Mouse (Mus musculus) spleen, postnatal 10 days (tissue): Measurements from ENCODE around the gene Tfb2m.

Experiments used
- DNase-seq, 2 experiments: peaks; one replicate each; pipeline ENCODE4 v3.0.0; 2021 to 2022; ENCODE audit warnings: low spot score in 2 of 2

Gene Tfb2m

DNA sequence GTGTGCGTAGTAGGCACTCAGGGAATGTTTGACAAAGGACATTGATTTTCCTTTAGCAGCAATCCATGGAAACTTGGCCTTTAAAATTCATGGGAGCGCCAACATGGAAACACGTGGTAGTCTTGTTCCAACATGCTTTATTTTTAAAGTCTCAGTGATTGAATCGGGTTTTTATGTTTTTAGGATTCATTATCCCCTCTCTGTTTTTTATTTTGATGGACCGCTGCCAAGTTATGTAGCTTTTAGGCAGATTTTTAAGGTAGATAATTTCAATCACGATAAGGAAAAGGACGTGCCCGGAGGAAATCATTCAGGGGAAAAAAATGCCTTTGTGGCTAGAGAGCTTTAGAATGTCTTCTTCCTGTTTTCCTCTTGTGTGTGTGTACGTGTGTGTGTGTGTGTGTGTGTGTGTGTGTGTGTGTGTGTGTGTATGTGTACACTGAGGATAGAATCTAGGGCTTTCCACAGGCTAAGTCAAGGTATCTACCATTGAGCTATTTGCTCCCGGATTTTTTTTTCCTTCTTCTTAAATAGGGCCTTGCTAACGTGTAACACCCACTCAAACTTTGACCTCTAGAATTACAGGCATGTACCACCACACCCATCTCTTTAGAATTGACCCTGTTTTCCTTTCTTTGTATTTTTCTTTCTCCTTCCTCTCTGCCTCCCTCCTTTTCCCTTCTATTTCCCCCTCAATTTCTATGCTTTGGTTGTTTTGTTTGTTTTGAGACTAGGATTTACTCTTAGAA is 13.6 kb upstream of the Tfb2m start:
- DNase-seq, result no peak

DNA sequence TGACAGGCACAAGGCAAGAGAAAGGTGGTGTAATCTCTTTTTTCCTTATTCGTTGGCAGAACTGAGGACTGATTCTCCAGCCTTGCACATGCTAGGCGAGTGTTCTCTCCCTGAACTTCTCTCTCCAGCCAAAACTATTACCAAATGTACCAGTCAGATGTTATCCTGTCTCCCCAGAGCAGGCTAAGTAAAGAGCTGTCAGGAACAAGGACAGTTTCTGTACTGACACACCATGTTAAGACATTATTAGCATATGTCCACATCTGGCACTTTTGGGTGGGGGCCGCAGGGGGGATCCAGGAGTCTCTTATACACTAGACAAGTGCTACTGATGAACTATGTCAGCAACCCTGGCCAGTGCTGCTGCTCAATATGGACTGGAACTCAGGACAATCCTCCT is 10.9 kb upstream of the Tfb2m start:
- no peak for DNase-seq

DNA sequence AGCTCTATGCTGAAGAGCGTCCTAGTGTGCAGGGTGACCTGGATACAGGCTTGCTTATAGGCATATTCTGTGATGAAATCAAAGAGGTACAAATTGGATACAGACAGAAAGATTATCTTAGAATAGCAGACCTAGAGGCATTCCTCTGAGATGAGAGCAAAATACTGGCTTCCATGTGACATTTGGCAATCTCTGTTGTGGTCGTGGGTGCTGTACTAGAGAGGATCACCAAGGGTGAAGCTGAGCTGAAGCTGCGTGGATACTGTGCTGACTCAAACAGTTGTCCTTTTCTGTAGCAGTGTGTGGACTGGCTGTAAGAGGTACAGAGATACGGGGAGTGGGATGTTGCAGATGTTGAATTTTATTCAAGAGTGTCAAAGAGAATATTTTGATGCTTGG is 7.9 kb upstream of the Tfb2m start:
- no peak for DNase-seq

DNA sequence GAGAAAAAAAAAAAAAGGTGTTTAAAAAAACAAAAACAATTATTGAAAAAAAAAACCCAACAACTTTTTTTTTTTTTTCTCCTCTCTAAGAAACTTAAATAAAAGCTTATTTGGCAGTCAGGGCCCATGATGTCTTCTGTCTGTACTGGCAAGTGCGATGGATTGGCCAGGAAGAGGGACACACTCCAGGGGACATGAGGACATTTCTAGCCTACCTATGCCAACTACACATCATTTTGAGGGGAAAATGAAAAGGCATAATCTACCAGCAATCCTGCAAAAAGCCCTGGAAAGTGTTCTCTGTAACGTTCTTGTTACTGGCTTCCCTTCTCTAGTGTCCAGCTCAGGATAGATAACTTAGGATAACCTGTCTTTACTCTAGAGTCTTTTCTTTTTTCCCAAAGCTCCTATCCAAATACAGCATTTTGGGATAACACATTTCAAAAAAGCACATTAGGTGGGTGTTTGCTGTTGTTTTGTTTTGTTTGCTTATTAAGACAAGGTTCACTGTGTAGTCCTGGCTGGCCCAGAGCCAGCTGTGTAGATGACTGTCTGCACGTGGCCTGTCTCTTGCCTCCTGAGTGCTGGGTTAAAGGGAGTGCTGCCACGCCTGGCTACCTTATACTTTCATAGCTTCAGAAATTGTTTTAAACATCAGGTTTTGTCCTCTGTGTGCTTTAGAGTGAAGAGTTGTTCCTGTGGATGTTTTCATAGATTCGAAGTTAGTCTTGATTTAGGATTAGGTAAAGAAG is 7.3 kb upstream of the Tfb2m start:
- DNase-seq, result no peak

DNA sequence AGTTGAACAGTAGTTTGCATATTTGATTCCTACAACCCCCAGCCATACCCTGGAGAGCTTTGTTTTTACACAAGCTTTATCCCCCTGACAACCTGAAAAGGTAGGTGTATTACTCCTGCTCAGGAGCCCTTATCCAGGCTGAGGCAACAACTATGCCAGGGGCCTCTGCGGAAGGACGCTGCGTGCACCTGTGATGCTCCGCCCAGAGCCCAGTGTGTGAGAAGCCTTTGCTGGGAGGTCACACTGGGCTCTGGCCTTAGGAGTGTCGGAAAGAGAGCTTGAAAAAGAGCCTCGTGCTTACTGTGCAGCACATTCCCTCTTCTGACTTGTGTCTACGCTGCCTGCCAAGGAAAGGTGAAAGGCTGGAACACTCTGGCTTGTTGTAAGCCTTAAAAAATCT is 6.7 kb upstream of the Tfb2m start:
- DNase-seq, result no peak

DNA sequence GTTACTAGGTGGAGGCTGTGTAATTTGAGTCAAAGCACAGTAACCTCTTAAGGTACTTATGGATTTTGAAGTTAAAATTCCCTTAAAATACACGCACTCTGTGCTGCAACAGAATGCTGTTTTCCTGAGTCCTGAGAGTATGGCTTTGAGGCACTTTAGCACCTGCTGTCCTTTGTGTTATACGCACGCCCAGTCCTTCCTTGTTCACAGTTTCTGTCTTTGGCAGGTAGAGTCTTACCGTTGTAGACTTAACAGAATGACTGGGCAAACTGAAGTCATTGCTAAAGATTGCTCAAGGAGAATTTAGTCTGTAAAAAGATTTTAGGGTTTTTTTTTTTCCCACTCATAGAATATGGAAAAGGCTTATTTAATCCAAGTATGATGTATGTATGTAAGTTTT is 5.9 kb upstream of the Tfb2m start:
- no peak for DNase-seq

DNA sequence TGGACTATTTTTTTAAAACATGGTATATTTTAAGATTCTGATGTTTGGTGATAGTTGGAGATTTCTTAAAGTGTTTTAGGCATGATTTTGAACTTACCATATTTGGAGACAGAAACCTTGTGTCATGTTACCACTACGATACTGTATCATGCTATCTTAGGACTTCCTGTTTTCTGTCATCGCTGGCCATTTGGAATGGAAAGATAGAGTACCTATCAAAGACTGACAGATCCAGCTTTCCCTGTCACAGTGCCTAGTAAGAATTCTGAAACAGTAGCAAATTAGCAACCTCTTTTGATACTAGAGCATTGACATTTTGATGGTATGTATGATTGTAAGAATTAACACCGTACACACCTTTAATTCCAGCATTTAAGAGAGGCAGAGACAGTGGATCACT is 5.3 kb upstream of the Tfb2m start:
- no peak for DNase-seq

DNA sequence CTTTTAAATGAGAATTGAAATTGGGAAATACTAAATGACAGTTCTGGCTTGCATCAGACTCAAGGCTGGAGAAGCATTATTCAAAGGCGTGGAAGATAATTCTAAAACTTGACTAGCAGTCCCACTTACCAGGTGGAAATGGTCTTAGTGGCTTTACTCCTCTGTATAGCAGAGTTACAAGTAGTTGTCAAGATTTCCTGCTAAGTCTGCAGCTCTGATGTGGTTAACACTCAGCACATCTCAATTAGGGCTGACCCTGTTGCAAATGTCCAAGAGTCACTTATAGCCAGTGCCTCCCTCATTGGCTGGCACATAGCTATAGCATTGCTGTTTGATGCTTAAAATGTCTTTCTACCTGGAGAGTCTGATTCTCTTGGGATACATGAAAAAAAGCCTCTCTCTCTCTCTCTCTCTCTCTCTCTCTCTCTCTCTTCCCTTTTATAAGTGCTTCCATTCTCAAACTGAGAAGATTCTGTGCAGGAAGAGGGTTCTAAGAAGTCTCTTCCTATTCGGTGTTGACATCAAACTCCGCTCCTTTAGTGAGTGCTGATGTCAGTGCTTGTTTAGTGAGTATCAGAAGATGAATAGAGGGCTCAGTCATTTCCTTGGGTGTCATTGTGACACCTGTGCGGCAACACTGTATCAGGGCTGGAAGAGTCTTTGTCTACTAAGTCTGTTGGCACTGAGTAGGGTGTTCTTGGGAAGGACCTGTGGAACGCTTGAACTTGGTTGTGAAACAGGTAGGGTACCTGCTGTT is 3.1 kb upstream of the Tfb2m start:
- no peak for DNase-seq

DNA sequence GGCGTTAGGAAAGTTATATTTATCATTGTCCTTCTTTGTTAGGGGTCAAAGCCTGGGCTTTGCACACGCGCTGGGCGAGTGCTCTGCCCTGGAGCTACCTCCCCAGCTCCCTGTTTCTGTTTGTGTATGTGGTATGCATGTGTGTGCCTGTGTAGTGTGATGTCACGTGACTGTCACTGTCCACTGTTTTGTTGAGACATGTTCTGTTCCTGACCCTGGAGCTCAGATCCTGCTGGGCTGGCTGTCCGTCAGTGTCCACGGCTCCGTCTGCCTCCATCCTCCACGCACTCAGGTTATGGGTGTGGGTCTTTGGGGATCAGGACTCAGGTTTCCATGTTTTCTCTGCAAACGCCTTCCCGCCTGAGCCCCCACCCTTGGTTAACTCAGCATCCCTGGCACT is 2.2 kb upstream of the Tfb2m start:
- DNase-seq, result no peak

DNA sequence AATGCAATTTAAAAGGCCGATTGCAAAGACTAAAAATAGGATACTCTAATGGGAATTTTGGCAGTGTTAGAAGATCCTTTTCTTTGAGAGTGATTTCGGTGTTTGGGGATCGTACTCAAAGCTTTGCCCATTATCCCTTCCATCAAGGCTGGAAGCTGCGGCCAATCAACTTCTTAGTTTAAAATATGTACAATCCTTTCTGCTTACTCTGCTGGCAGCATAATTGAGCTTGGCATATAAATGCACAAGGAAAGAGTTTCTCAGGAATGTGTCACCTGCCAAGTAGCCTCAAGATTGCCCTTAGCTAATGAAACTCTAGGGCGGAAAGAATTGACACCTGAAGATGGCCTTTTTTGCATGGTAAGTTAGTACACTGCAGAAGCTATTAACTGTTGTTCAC is 1.1 kb upstream of the Tfb2m start:
- DNase-seq, result no peak

DNA sequence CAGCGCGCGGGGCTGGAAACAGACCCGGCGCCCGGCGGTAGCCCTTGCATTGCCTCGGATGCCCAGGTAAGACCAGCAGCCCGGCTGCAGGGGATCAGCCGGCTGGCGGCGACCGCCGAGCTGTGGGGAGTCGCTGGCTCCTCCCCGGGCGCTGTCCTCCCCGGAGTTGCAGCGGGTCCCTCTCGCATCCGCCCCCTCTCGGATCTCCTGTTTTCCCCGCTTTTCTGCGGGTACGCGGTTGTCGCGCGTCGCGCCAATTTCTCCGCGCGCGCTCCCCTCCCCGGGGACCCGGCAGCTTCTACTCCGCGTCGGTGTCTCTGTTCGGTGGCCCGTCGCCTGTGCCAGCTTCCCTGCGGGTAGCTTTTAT is 467 bp upstream of the Tfb2m start:
- no peak for DNase-seq

DNA sequence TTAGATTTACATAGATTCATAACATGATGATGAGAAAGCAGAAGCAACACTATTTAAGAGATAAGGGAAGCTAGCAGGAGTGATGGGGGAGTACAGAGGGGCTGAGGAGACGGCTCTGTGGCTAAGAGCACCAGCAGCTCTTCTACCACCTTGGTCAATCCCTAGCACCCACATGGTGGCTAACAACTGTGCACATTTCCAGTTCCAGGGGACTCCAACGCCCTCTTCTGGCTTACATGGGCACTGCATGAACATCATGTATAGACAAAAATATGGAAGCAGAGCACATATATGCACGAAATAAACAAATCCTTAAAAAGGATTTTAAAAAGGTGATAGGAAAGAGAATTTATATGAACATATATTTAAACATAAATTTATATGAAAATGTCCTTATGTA is 4.6 kb downstream of the Tfb2m start:
- DNase-seq, result peak in 1 of 2 experiments; percentile 35

DNA sequence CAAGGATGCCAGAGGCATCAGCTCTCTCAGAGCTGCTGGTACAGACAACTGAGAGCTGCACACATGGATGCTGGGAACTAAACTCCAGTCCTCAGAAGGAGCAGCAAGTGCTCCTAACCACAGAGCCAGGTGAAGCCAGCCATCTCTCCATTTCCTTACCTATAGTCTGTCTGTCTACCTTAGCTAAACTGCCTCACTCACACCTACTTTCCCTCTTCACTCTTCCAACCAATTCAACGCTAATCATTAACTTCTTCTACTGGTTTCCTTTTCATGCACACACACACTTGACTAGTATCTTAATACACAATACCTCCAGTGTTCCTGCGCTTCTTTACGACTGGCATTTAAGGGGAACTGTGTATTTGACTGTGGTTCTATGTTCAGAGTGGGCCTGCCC is 6.2 kb downstream of the Tfb2m start:
- no peak for DNase-seq

DNA sequence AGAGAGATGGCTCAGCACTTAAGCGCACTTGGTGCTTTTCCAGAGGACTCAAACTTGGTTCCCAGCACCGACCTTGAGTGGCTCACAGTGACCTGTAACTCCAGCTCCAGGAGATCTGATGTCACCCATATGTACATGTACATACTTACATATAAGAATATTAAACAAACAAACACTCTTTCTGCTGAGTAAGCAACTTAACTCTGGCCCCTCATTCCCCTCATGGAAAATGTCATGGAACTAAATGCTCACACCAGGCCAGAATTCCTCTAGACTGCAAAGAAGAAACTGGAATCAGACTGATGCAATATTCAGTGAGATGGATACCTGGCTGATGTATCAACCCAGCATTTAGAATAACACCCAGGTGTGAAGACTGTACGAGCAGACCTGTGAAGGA is 7.0 kb downstream of the Tfb2m start:
- DNase-seq, result no peak

DNA sequence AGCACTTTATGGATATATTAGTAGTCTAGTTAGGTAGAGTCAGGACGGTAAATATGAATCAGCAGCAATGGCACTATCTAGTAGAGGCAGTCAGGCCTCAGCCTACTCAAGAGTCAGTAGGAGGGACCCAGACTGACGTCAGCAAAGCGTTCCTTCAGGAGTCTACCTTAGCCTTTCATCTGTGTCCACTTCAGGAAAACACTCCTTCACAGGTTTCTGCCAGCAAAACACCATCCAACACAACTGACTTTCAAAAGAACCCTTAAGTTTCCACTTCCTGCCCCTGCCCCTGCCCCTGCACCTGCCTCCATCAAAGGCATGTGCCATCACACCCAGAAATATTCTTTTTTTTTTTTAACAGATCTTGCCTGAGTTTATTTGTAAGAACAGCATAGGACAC is 26.2 kb downstream of the Tfb2m start:
- DNase-seq, result no peak

DNA sequence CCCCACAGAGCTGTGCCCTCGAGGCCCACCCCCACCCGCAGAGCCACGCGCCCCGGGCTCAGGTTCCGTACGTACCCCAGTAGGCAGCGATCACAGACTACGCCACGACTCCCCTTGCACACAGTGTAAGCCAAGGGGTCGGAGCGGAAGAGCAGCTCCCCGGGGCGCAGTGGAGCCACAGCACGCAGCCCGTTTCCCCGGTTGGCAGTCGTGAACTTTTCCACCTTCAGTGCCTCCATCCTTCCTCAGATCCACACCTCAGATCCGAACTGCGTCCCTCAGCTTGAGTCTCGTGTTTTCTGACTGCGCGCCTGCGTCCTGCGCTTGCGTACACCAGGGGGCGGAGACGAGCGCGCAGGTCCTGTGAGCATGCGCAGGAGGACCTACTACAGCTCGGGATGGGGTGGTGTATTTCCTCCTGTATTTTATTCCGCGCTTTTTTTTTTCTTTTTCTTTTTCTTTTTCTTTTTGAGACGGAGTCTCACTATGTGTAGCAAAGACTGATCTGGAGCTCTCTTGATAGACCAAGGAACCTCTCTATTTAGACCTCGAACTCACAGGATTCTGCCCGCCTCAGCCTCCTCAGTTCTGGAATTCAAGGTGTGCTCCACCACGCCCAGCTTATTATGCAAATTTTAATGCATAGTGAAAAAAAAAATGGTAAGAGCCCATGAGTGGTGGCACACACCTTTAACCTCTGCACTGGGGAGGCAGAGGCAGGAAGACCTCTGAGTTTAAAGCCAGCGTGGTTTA is 28.2 kb downstream of the Tfb2m start, which contains the start of gene Smyd3:
Gene Smyd3 (minus strand): TSS at position 329 of the 753 bp plus-strand sequence.
- peak; percentile 79 to 89 for DNase-seq

DNA sequence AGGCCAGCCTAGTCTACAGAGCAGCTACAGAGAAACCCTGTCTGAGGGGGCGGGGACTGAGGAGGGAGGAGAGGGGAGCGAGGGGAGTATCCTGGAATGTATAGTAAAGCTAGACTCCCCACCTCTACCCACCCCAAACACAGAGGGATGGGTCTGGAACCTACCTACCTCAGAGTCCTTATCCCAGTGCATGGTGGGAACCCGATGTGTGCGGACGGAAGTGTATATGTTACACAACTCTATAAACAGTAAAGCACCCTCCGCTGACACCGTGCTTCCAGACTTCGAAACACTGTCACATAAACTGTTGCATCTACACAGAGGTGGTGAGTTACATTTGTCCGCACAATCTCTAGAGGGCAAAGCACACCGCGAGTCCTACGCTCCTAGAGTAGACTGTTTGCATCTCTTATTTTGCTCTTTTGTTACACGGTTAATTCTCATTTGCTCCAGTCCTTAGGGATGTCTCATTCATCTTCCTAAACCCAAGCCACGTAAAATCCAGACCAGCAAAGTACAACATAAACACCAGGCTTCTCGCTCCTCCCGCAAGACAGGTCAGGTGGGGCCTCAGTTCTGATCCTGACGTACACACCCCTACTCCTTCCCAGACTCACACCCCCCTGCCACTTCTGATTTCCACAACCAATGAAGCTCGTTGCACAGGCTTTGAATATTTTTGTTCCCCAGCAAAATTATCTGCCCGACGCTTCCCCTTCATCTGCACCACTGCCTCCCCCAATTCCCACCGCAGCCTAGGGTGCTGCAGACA is 28.9 kb downstream of the Tfb2m start:
- peak; percentile 25 to 28 for DNase-seq

DNA sequence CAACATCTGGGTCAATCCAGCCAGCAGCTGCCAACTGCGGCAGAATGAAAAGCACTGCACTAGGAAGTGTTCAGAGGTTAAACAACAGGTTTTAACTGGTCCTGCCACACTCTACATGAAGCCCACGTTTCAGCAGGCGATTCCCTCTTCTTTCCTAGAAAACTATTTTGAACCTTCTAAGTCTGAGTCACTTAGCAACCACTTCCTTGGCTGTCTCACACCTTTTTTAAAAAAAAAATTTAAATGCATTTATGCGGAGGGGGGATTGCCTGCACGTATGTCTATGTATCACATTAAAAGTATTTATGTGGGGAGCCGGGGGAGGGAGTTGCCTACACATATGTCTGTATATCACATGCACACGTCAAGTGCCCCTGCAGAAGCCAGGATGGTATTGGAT is 34.2 kb downstream of the Tfb2m start:
- DNase-seq, result no peak

DNA sequence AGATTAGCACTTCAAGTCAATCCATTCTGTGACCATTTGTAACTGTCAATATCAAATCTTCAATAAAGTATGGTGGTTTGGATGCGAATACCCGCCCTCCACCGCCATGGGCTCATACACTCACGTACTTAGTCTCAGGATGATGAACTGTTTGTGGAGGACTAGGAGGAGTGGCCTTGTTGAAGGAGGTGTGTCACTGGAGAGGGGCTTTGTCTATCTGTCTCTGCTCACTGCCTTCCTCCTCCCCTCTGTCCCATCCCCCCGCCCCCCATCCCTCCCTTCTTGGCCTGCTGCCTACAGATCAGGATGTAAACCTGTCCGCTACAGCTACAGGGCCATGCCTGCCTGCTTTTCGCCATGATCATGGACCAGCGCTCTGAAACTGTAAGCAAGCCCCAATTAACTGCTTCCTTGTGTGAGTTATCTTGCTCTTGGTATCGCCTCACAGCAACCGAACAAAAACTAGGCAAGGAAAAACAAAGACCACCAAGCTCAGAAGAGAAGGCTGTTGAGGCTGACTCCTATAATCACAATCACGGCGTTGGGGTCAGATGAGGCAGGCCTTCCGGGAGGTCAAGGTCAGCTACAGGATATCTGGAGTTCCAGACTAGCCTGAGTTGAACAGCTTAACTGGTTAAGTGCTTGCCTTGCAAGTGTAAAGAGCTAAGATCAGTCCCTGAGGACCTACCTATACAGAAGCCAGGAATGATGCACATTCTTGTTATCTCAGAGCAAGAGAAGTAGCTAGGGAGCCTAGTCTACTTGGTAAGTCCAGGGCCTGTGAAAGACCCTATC is 35.3 kb downstream of the Tfb2m start:
- DNase-seq, result no peak

DNA sequence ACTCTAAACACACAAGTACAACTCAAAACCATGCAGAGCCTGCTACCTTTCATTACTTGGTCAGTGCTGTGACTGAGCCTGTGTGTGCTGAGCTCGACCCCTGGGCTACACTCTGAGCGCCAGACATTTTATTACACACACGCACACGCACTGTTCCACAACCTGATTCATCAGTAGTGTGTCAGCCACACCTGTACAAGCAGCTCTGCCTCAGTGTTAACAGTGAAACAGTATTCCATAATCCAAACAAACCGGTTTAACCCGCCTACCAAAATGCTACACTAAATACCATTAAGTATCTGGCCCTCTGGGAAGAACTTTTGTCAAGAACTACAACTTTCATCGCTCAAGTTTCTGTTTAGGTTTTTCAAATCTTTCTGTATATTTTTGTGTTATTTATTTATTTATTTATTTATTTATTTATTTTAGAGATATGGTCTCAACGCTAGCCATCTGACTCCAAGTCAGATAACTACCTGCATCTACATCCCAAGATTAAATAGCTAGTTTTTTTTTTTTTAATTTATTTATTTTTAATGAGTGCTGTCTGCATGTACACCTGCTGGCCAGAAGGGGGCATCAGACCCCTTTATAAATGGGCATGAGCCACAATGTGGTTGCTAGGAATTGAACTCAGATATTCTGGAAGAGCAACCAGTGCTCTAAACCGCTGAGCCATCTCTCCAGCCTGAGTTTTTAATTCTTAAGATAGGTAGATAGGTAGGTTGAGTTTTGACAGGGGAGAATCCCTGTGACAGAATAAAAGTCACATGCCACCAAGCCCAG is 39.3 kb downstream of the Tfb2m start:
- peak in 1 of 2 experiments; percentile 50 for DNase-seq
